Mouse (Mus musculus) embryonic facial prominence, embryonic 15.5 days (tissue): ENCODE results near the gene Diras1. TPM values are rescaled to one million over a fixed set of nuclear protein-coding genes. Genes with fewer than 3 reads are reported as not detected.

Experiments used
- ATAC-seq: fragments of 200-750 bp; cut with Nextera tagmentation; 2 replicates; pipeline ENCODE4 v1.8.0; 2017; ENCODE audit warnings: low read depth, moderate TSS enrichment; ENCODE audit not compliant: insufficient number of reproducible peaks, low FRiP score, low TSS enrichment
- H3K27ac ChIP-seq: fragments of 300-500 bp; sonication (generic); replicated peaks from 2 replicates; pipeline ENCODE4 v1.5.1; 2015; ENCODE audit warnings: mild to moderate bottlenecking, inconsistent platforms
- H3K27me3 ChIP-seq: fragments of 300-500 bp; sonication (generic); 2 replicates; pipeline ENCODE4 v1.6.1; 2015; ENCODE audit warnings: inconsistent platforms
- H3K36me3 ChIP-seq: fragments of 300-500 bp; sonication (generic); 2 replicates; pipeline ENCODE4 v1.6.1; 2015; ENCODE audit warnings: mild to moderate bottlenecking, inconsistent platforms
- H3K4me1 ChIP-seq: fragments of 300-500 bp; sonication (generic); 2 replicates; pipeline ENCODE4 v1.6.1; 2015; ENCODE audit warnings: inconsistent platforms
- H3K4me2 ChIP-seq: fragments of 300-500 bp; sonication (generic); replicated peaks from 2 replicates; pipeline ENCODE4 v1.6.1; 2015; ENCODE audit warnings: mild to moderate bottlenecking, inconsistent platforms
- H3K4me3 ChIP-seq: fragments of 300-500 bp; sonication (generic); replicated peaks from 2 replicates; pipeline ENCODE4 v1.5.1; 2015; ENCODE audit warnings: mild to moderate bottlenecking, inconsistent platforms
- H3K9ac ChIP-seq: fragments of 300-500 bp; sonication (generic); 2 replicates; pipeline ENCODE4 v1.6.1; 2015; ENCODE audit warnings: inconsistent platforms
- H3K9me3 ChIP-seq: fragments of 300-500 bp; sonication (generic); replicated peaks from 2 replicates; pipeline ENCODE4 v1.6.1; 2016; ENCODE audit warnings: inconsistent platforms
- WGBS: fragments of 180-500 bp; shearing (Covaris S2); methylation state at CpG from one replicate; pipeline ENCODE4 v1.1.7; 2015; 5-methylcytosine and 5-hydroxymethylcytosine counted together
- polyA plus RNA-seq: library from polyadenylated mRNA; unstranded; fragments of >200 nt; fragmentation: Nextera tagmentation; extraction: Ambion mirVana; gene quantifications from 2 replicates; pipeline ENCODE4 v1.2.1, GENCODE M21; 2015

Diras1 gene
- polyA plus RNA-seq, 1 experiment from 2014 or later: 1.9 TPM

DNA sequence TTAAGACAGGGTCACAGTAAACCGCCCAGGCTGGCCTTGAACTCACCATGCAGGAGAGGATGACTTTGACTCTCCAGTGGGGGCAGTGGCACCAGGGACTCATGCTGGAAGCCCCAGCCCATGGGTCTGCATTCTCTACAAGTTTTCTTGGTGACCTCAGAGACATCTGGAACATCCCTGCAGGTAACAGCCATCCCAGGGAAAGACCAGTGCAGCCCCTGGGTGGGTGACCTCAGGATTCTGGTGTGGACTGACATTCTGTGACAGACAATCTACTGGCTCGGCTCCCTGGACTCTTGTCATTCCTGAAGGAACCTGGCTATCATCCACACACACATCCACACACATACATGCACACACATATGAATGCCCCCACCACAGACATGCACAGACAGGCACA, 9.8 kb downstream of the Diras1 start:
- no peak overlapping the region for H3K4me2 ChIP-seq
- no peaks in the 10 kb centered on the region for H3K27me3 ChIP-seq
- 82% methylated on average over 2 of the region's 2 CpGs for WGBS
- no peak for ATAC-seq
- no peak overlapping the region for H3K9ac ChIP-seq
- H3K9me3 ChIP-seq: no peaks in the 10 kb centered on the region
- H3K4me3 ChIP-seq: no peak overlapping the region
- 0 out of 2 replicates have a peak, but pooled peaks cover 14% of the 10 kb centered on the region for H3K4me1 ChIP-seq
- H3K27ac ChIP-seq: no peak overlapping the region
- no peaks in the 10 kb centered on the region for H3K36me3 ChIP-seq

DNA sequence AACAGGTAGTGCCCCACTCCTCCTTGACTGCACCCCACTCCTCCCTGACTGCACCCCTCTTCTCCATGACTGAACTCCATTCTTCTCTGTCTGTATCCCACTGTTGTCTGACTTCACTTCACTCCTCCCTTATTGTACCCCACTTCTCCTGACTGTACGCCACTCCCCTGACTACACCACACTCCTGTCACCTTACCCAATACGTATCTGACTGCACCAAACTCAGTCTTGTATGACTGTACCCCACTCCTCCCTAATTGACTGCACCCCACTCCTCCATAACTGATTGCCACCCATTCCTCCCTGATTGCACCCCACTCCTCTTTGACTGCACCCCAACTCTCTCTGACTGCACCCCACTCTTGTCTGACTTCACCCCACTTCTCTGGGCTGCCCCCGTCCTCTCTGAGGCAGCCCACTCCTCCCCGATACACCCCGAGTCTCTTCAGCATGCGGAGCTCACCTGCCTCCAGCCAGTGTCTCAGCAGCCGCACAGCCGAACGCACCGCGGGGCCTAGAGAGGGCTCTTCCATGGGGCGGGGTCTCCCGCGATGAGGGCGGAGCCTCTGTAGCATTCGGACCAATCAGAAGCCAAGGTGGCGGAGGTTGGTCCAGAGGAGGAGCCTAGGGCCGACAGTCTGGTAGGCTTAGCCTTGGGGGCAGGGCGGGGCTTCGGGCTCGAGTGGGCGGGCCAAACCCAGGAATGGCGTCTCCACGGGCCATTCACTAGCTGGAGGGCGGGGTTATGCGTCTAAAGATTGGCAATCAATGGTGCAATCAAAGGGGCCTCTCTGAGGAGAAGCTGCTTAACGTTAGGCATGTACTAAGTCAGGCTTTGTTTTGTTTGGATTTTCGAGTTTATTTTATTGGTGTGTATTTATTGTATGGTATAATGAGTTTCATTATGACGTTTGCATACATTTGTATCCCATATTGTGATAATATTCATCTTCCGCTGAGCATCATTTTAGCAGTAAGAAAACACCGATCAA, 10.8 kb downstream of the Diras1 start, which contains the start of gene Gng7:
Gene Gng7 (minus strand): TSS at position 553 of the 992 bp plus-strand sequence.
- H3K4me3 ChIP-seq: peak within 1 kb of the TSS; percentile 50
- no peak within 1 kb of the TSS; the same call in 1 of the 2 replicates for H3K27ac ChIP-seq
- peak; percentile 96 for ATAC-seq
- H3K4me1 ChIP-seq: 0 out of 2 replicates have a peak, but pooled peaks cover 14% of the 10 kb centered on the region
- H3K36me3 ChIP-seq: no peaks in the 10 kb centered on the region
- peak within 1 kb of the TSS; percentile 51 for H3K9ac ChIP-seq
- no peaks in the 10 kb centered on the region for H3K9me3 ChIP-seq
- H3K27me3 ChIP-seq: no peaks in the 10 kb centered on the region
- H3K4me2 ChIP-seq: peak within 1 kb of the TSS; percentile 65
- WGBS: 8% methylated on average over 31 of the region's 31 CpGs

DNA sequence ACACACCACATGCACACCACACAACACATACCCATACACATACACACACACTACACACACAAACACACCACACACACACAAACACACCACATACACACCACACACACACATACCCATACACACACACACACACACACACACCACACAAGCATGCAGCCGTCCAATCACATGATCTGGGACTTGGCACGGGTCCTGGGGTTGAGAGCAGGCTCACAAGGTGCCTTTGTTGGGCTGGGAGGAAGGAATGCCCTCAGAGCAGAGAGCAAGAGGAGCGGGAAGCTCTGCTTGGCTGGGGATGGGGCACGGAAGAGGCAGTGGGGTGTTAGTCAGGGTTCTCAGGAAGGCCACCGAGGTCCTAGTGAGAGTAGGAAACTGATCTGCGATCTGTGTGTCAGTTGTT, 14.6 kb downstream of the Diras1 start:
- WGBS: 43% methylated on average over 6 of the region's 6 CpGs
- Histone ChIP-seq H3K27me3 (no peaks in the 10 kb centered on the region), H3K36me3 (no peaks in the 10 kb centered on the region), H3K4me3 (no peak overlapping the region), H3K4me2 (no peak overlapping the region), H3K9me3 (no peaks in the 10 kb centered on the region), H3K4me1 (0 out of 2 replicates have a peak, but pooled peaks cover 14% of the 10 kb centered on the region), H3K27ac (no peak overlapping the region), H3K9ac (no peak overlapping the region)
- no peak for ATAC-seq

- no peak for ATAC-seq
- Histone ChIP-seq H3K4me1 (0 out of 2 replicates have a peak, but pooled peaks cover 4% of the 10 kb centered on the region), H3K9ac (no peak overlapping the region), H3K4me3 (no peak overlapping the region), H3K27ac (no peak overlapping the region), H3K4me2 (no peak overlapping the region), H3K27me3 (no peaks in the 10 kb centered on the region), H3K9me3 (no peaks in the 10 kb centered on the region), H3K36me3 (no peaks in the 10 kb centered on the region)
- WGBS: 33% methylated on average over 7 of the region's 7 CpGs
These were observed 18.2 kb downstream of the Diras1 start for GRCm38 (mm10) chr10:81007240-81007639.

- no peak for ATAC-seq
- WGBS: 81% methylated on average over 7 of the region's 7 CpGs
- Histone ChIP-seq H3K27ac (no peak overlapping the region), H3K9ac (no peak overlapping the region), H3K4me1 (no peaks in the 10 kb centered on the region), H3K27me3 (no peaks in the 10 kb centered on the region), H3K9me3 (no peaks in the 10 kb centered on the region), H3K4me2 (no peak overlapping the region), H3K36me3 (no peaks in the 10 kb centered on the region), H3K4me3 (no peak overlapping the region)
These were observed 19.3 kb downstream of the Diras1 start for GRCm38 (mm10) chr10:81006005-81006677.

GRCm38 (mm10) chr10:81001161-81001560, 24.3 kb downstream of the Diras1 start:
- Histone ChIP-seq H3K9ac (no peak overlapping the region), H3K36me3 (no peaks in the 10 kb centered on the region), H3K4me1 (peaks cover 11% of the 10 kb centered on the region), H3K9me3 (no peaks in the 10 kb centered on the region), H3K27ac (no peak overlapping the region), H3K4me2 (no peak overlapping the region), H3K27me3 (peaks cover 16% of the 10 kb centered on the region), H3K4me3 (no peak overlapping the region)
- WGBS: 64% methylated on average over 10 of the region's 10 CpGs
- ATAC-seq: no peak

DNA sequence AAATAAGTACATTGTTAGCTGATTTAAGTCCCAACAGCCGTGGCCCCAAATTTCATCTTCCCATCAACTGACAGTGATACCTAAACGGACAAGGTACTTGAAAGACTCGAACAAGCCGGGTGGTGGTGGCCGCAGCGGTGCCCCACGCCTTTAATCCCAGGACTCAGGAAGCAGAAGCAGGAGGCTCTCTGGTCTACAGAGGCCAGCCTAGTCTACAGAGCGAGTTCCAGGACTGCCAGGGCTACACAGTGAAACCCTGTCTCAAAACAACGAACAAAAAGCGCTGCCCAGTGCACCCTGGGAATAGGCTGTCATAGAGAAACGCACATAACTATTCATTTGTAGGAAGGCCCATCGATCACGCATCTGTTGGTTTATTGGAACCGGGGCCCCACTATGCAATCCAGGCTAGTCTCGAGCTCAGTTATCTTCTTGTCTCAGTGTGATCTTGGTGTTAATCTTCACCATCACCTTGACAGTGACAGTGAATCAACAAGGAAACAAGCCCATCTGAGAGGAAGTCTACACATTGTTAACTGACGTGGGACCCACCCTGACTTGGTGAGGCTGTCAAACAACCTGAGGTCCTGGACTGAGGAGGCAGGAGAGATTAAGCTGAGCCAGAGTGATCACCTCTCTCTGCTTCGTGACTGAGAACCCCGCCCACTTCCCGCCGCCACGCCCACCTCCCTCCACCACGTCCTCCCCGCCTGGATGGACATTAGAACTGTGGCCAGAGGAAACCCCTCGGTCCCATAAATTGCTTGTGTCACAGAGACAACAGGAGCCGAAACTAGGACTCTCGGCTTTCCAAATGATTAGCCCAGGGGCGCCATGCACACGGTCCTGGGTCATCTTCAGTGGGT, 25.0 kb downstream of the Diras1 start:
- Histone ChIP-seq H3K9ac (no peak overlapping the region), H3K36me3 (no peaks in the 10 kb centered on the region), H3K4me1 (peaks cover 11% of the 10 kb centered on the region), H3K27me3 (peaks cover 16% of the 10 kb centered on the region), H3K27ac (no peak overlapping the region), H3K4me3 (no peak overlapping the region), H3K4me2 (no peak overlapping the region), H3K9me3 (no peaks in the 10 kb centered on the region)
- ATAC-seq: no peak
- WGBS: 49% methylated on average over 28 of the region's 28 CpGs

- no peak overlapping the region for H3K9ac ChIP-seq
- peaks cover 17% of the 10 kb centered on the region for H3K4me1 ChIP-seq
- 29% methylated on average over 37 of the region's 37 CpGs for WGBS
- peaks cover 16% of the 10 kb centered on the region for H3K27me3 ChIP-seq
- no peak overlapping the region for H3K4me3 ChIP-seq
- ATAC-seq: peak; percentile 53; the same call in 1 of the 2 replicates
- no peaks in the 10 kb centered on the region for H3K36me3 ChIP-seq
- H3K27ac ChIP-seq: no peak overlapping the region
- H3K9me3 ChIP-seq: no peaks in the 10 kb centered on the region
- peak overlapping the region; percentile 43 for H3K4me2 ChIP-seq
These were observed 25.9 kb downstream of the Diras1 start for GRCm38 (mm10) chr10:80999362-81000196.

- Histone ChIP-seq H3K9me3 (no peaks in the 10 kb centered on the region), H3K4me2 (no peak overlapping the region), H3K27me3 (peaks cover 17% of the 10 kb centered on the region), H3K9ac (no peak overlapping the region), H3K27ac (no peak overlapping the region), H3K4me3 (no peak overlapping the region), H3K36me3 (no peaks in the 10 kb centered on the region), H3K4me1 (peaks cover 18% of the 10 kb centered on the region)
- WGBS: 14% methylated on average over 12 of the region's 12 CpGs
- ATAC-seq: no peak
These were observed 26.7 kb downstream of the Diras1 start for GRCm38 (mm10) chr10:80998778-80999177.

DNA sequence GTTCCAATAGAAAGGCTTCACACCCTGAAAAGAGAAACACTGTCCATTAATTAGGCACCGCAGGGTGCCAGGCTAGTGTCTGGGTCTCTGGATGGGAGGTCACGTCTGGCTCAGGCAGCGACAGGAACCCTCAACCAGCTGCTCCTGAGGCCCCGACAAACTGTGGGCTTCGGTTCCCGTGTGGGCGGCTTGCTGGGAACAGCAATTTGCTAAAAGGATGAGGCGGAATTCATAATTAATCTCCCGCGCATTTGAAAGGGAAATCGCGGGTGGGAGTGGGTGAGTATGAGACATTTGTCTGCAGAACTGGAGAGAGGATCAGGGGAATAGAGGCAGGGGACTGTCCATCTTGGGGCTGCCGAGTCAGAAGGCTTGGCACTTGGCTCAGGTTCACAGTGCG, 27.4 kb downstream of the Diras1 start:
- Histone ChIP-seq H3K4me3 (no peak overlapping the region), H3K4me1 (peaks cover 18% of the 10 kb centered on the region), H3K27me3 (peaks cover 21% of the 10 kb centered on the region), H3K27ac (no peak overlapping the region), H3K36me3 (no peaks in the 10 kb centered on the region), H3K4me2 (no peak overlapping the region), H3K9ac (no peak overlapping the region), H3K9me3 (no peaks in the 10 kb centered on the region)
- ATAC-seq: no peak
- whole genome bisulfite sequencing: 37% methylated on average over 14 of the region's 14 CpGs
